ENCODE assay signal across 8 mouse cellular contexts in the genomic region with DNA sequence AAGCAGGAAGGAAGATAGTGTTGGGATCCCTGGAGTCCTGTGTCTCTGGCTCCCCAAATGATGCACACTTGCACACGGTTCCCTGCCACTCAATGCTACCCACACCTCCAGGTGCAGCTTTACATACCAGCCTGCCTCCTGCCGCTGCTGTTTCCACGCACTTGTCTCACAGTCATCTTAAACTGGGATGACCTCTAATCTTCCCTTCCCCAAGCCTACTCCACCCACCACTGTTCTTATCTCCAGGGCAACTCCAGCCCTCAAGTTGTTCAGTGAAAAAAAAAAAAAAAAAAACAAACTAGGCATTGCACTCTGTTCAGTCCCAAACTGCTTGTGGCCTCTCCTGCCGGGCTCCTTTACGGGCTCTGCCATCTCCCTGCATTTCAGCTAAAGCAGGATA. TPM values are rescaled to one million over a fixed set of nuclear protein-coding genes. Genes with fewer than 3 reads are reported as not detected.
DNase-seq lines count a peak whose midpoint lies in the region; ATAC-seq and TF ChIP-seq lines count a peak whose summit lies in the region.

Tmem131 (minus strand) TSS at position 14 of the 400 bp plus-strand sequence.

- no peak for ATAC-seq in lung, embryonic 16.5 days (ENCODE audit: low read depth)
- ATAC-seq in lung, postnatal 0 days: no peak
- no peak for ATAC-seq in limb, embryonic 13.5 days (ENCODE audit: low FRiP score, low read depth)

- no peak within 1 kb of the TSS for H3K4me2 ChIP-seq in lung, embryonic 16.5 days (ENCODE audit: low read depth, low read length)
- H3K4me2 ChIP-seq in lung, postnatal 0 days (replicated peaks; ENCODE audit: low read depth, low read length): no peak within 1 kb of the TSS
- no peak within 1 kb of the TSS for H3K4me2 ChIP-seq in limb, embryonic 13.5 days (replicated peaks)

- no peak for TF ChIP-seq POLR2A in olfactory bulb, adult 2 months (IDR thresholded peaks at IDR 0.05; ENCODE audit: insufficient read depth, low read depth, low read length)

- H3K4me3 ChIP-seq in lung, embryonic 16.5 days (ENCODE audit: low read length): no peak within 1 kb of the TSS
- no peak within 1 kb of the TSS for H3K4me3 ChIP-seq in lung, postnatal 0 days (ENCODE audit: low read depth, low read length)
- H3K4me3 ChIP-seq in brown adipose tissue, adult 24 weeks (ENCODE audit: insufficient read depth, low read depth, low read length): no peak within 1 kb of the TSS
- no peak within 1 kb of the TSS for H3K4me3 ChIP-seq in heart, embryonic 10.5 days
- no peak within 1 kb of the TSS for H3K4me3 ChIP-seq in limb, embryonic 13.5 days
- H3K4me3 ChIP-seq in olfactory bulb, adult 2 months (ENCODE audit: insufficient read depth, low read depth, low read length): no peak within 1 kb of the TSS

- DNase-seq in lung, postnatal 0 days (ENCODE audit: low spot score): no peak
- DNase-seq in heart, embryonic 10.5 days (ENCODE audit: low spot score): peak; percentile 81
- no peak for DNase-seq in embryo, embryonic 9.5 days (ENCODE audit: extremely low spot score)
- no peak for DNase-seq in embryo, embryonic 10 days (ENCODE audit: low spot score)

- H3K9me3 ChIP-seq in lung, embryonic 16.5 days (ENCODE audit: control insufficient read depth, low read length): no peaks in the 10 kb centered on the region
- no peaks in the 10 kb centered on the region for H3K9me3 ChIP-seq in lung, postnatal 0 days (ENCODE audit: low read length)
- H3K9me3 ChIP-seq in heart, embryonic 10.5 days: no peaks in the 10 kb centered on the region
- no peaks in the 10 kb centered on the region for H3K9me3 ChIP-seq in limb, embryonic 13.5 days

- WGBS in lung, embryonic 16.5 days: 60% methylated on average over 5 of the region's 5 CpGs
- 52% methylated on average over 5 of the region's 5 CpGs for WGBS in lung, postnatal 0 days
- 29% methylated on average over 5 of the region's 5 CpGs for WGBS in heart, embryonic 10.5 days
- 77% methylated on average over 5 of the region's 5 CpGs for WGBS in limb, embryonic 13.5 days
- WGBS in olfactory bulb, adult 2 months: 35% methylated on average over 5 of the region's 5 CpGs

- no peak within 1 kb of the TSS for H3K27ac ChIP-seq in lung, embryonic 16.5 days (ENCODE audit: low read length)
- no peak within 1 kb of the TSS for H3K27ac ChIP-seq in lung, postnatal 0 days (ENCODE audit: low read length)
- no peak within 1 kb of the TSS for H3K27ac ChIP-seq in brown adipose tissue, adult 24 weeks (replicated peaks; ENCODE audit: low read depth, low read length)
- H3K27ac ChIP-seq in heart, embryonic 10.5 days: peak within 1 kb of the TSS; percentile 42; the same call in 1 of the 2 replicates
- H3K27ac ChIP-seq in limb, embryonic 13.5 days: no peak within 1 kb of the TSS
- H3K27ac ChIP-seq in olfactory bulb, adult 2 months (ENCODE audit: insufficient read depth, low read depth, low read length): peak within 1 kb of the TSS; percentile 82

- H3K36me3 ChIP-seq in lung, embryonic 16.5 days (ENCODE audit: control insufficient read depth, insufficient read depth, low read length): no peaks in the 10 kb centered on the region
- no peaks in the 10 kb centered on the region for H3K36me3 ChIP-seq in lung, postnatal 0 days (ENCODE audit: insufficient read depth, low read length)
- H3K36me3 ChIP-seq in heart, embryonic 10.5 days: no peaks in the 10 kb centered on the region
- H3K36me3 ChIP-seq in limb, embryonic 13.5 days: no peaks in the 10 kb centered on the region

- TF ChIP-seq EP300 in lung, postnatal 0 days (IDR thresholded peaks at IDR 0.05): no peak

- H3K4me1 ChIP-seq in lung, embryonic 16.5 days (replicated peaks; ENCODE audit: control insufficient read depth, insufficient read depth, low read length): peaks cover 4% of the 10 kb centered on the region; the same call in 1 of the 2 replicates
- H3K4me1 ChIP-seq in lung, postnatal 0 days (ENCODE audit: insufficient read depth, low read depth, low read length): no peaks in the 10 kb centered on the region; the same call in 1 of the 2 replicates
- H3K4me1 ChIP-seq in brown adipose tissue, adult 24 weeks (ENCODE audit: control insufficient read depth, insufficient read depth, insufficient read length, low read length): no peaks in the 10 kb centered on the region; the same call in 1 of the 2 replicates
- H3K4me1 ChIP-seq in heart, embryonic 10.5 days: 0 out of 2 replicates have a peak, but pooled peaks cover 5% of the 10 kb centered on the region
- no peaks in the 10 kb centered on the region for H3K4me1 ChIP-seq in limb, embryonic 13.5 days
- peaks cover 10% of the 10 kb centered on the region for H3K4me1 ChIP-seq in olfactory bulb, adult 2 months (ENCODE audit: control insufficient read depth, insufficient read depth, low read length)

- no peaks in the 10 kb centered on the region for H3K27me3 ChIP-seq in lung, embryonic 16.5 days (ENCODE audit: control insufficient read depth, insufficient read depth, low read depth, low read length)
- H3K27me3 ChIP-seq in lung, postnatal 0 days (replicated peaks; ENCODE audit: insufficient read depth, low read length): no peaks in the 10 kb centered on the region
- no peaks in the 10 kb centered on the region for H3K27me3 ChIP-seq in heart, embryonic 10.5 days (ENCODE audit: insufficient read depth, poor library complexity, severe bottlenecking)
- no peaks in the 10 kb centered on the region for H3K27me3 ChIP-seq in limb, embryonic 13.5 days

- TF ChIP-seq CTCF in lung, postnatal 0 days (IDR thresholded peaks at IDR 0.05): no peak
- no peak for TF ChIP-seq CTCF in olfactory bulb, adult 2 months (IDR thresholded peaks at IDR 0.05; ENCODE audit: insufficient read depth, low read depth, low read length)

- no peak within 1 kb of the TSS for H3K9ac ChIP-seq in lung, embryonic 16.5 days (ENCODE audit: low read length)
- H3K9ac ChIP-seq in lung, postnatal 0 days (replicated peaks; ENCODE audit: low read depth): no peak within 1 kb of the TSS
- no peak within 1 kb of the TSS for H3K9ac ChIP-seq in limb, embryonic 13.5 days

RNA-seq across cellular contexts. Expression of gene Tmem131, which starts in this region (rescaled TPM):
- polyA plus RNA-seq in lung, embryonic 16.5 days (2015; fragmentation: Nextera tagmentation; extraction: Ambion mirVana): 11.0 and 11.1 TPM in 2 replicates
- polyA plus RNA-seq in lung, postnatal 0 days (2015; fragmentation: Nextera tagmentation; extraction: Ambion mirVana): 5.9 and 6.0 TPM in 2 replicates
- 13.6 and 17.8 TPM in 2 replicates for polyA plus RNA-seq in brown adipose tissue, adult 24 weeks (2012; ENCODE audit: insufficient read depth, insufficient read length, missing spikeins)
- polyA plus RNA-seq in heart, embryonic 10.5 days (2016; fragmentation: Nextera tagmentation; extraction: Ambion mirVana): 9.2 and 12.1 TPM in 2 replicates
- 12.5 and 13.4 TPM in 2 replicates for polyA plus RNA-seq in limb, embryonic 13.5 days (2015; fragmentation: Nextera tagmentation; extraction: Ambion mirVana)
- polyA plus RNA-seq in olfactory bulb, adult 2 months (2012; ENCODE audit: insufficient read depth, insufficient read length, low replicate concordance, missing spikeins): 169 and 363 TPM in 2 replicates

Comparison
In these comparisons a context has a peak if more than half of its experiments do, and no peak if none do; other contexts are left out.
1. H3K27ac ChIP-seq: peak in heart, embryonic 10.5 days (single experiment) and olfactory bulb, adult 2 months (single experiment); none in lung, embryonic 16.5 days (single experiment), lung, postnatal 0 days (single experiment), brown adipose tissue, adult 24 weeks (single experiment) and limb, embryonic 13.5 days (single experiment).